Comparison of ENCODE assay signal across 16 mouse cellular contexts in genomic region chr11:116476696-116477095, GRCm38 (mm10). TPM values are rescaled to one million over a fixed set of nuclear protein-coding genes. Genes with fewer than 3 reads are reported as not detected.
"Had no signal": no experiment of that assay in that cellular context is flagged by ENCODE, and none has a peak within 500 bp of the region (broad histone marks: within the 10 kb centered on the region; RNA-seq: fewer than 3 reads in every experiment).

No protein-coding gene starts in this region.

- H3K4me3 ChIP-seq: limb, embryonic 12.5 days; liver, embryonic 15.5 days; midbrain, embryonic 15.5 days; neural tube, embryonic 12.5 days had no signal

- ATAC-seq: lung, postnatal 0 days; midbrain, embryonic 15.5 days had no signal

- H3K27me3 ChIP-seq: limb, embryonic 12.5 days; liver, embryonic 15.5 days; midbrain, embryonic 15.5 days; neural tube, embryonic 12.5 days had no signal

- H3K4me1 ChIP-seq: limb, embryonic 12.5 days; midbrain, embryonic 15.5 days; neural tube, embryonic 12.5 days had no signal

- H3K9ac ChIP-seq: limb, embryonic 12.5 days; liver, embryonic 15.5 days; midbrain, embryonic 15.5 days; neural tube, embryonic 12.5 days had no signal

- H3K27ac ChIP-seq: limb, embryonic 12.5 days; liver, embryonic 15.5 days; midbrain, embryonic 15.5 days; neural tube, embryonic 12.5 days; stomach, postnatal 0 days had no signal

- H3K9me3 ChIP-seq: limb, embryonic 12.5 days; liver, embryonic 15.5 days; midbrain, embryonic 15.5 days; neural tube, embryonic 12.5 days had no signal

- H3K4me2 ChIP-seq: limb, embryonic 12.5 days; liver, embryonic 11.5 days; liver, embryonic 15.5 days; midbrain, embryonic 15.5 days; neural tube, embryonic 12.5 days had no signal

- DNase-seq: kidney, postnatal 4 days; lung, adult 2 months; lung, postnatal 36 days; thymus, postnatal 36 days had no signal

RNA-seq across cellular contexts. Expression of gene Qrich2, which starts 10.7 kb away (rescaled TPM):
- total RNA-seq: left cerebral cortex, adult 8-10 months; left cerebral cortex, postnatal 36 days; megakaryocyte progenitor cell, adult 5-6 weeks; neutrophil, adult 5-6 weeks had no signal
- polyA plus RNA-seq: liver, embryonic 11.5 days; liver, embryonic 15.5 days; midbrain, embryonic 15.5 days; neural tube, embryonic 12.5 days had no signal

RNA-seq across cellular contexts. Expression of gene Sphk1, which starts 54.0 kb away (rescaled TPM):
- total RNA-seq: monocyte, adult 5-6 weeks; neutrophil, adult 5-6 weeks had no signal
